Mouse (Mus musculus) induced T-regulatory cell, adult 2 months (primary cell): Measurements from ENCODE around the gene Repin1.
A peak's percentile ranks its signal among the peaks of the same experiment; 100 is the strongest.

Source experiments
- DNase-seq: peaks from one replicate; pipeline ENCODE4 v3.0.0-alpha.2; 2012; ENCODE audit warnings: low read depth

Repin1 gene

GRCm38 (mm10) chr6:48593158-48594042 lies at the start of gene Repin1, which contains the start of gene Gm44965:
Repin1 (plus strand) TSS chr6:48593883.
Gm44965 (plus strand) TSS chr6:48593941.
- peak; percentile 73 for DNase-seq

DNA sequence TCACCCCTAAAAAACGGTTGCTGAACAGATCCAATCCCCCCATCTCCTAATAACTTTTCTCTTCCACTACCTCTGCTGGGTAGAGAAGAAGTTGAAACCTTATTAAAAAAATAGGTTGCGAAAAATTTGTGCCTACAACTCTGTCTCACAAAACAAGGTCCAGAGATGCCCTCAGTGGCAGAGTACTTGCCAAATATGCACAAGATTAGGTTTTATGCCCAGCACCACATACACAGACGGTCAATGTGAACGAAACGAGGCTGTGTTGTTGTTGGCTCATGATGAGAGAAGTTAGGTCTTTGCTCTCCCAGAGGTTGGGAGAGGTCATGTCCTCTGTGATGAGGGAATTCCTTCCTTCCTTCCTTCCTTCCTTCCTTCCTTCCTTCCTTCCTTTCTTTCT lies 48.4 kb upstream of the Repin1 start:
- no peak for DNase-seq

DNA sequence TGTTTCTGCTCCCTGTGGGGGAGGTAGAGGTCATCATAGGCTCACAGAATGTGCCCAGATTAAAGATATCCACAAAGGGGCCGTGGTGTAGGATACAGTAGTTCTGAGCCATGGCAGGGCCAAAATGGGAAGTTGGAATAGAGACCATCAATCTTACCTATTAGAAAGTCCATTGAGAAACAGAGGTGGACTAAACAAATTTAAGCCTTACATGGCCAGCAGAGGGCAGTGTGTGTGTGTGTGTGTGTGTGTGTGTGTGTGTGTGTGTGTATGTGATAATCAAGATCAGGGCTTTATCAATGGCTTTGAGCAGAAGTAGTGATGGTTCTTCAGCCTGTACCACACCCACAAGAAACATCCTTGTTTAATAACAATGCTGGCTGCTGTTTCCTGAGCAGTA lies 47.4 kb upstream of the Repin1 start:
- peak; percentile 71 for DNase-seq

GRCm38 (mm10) chr6:48546858-48547257 lies 46.8 kb upstream of the Repin1 start:
- DNase-seq = no peak

DNA sequence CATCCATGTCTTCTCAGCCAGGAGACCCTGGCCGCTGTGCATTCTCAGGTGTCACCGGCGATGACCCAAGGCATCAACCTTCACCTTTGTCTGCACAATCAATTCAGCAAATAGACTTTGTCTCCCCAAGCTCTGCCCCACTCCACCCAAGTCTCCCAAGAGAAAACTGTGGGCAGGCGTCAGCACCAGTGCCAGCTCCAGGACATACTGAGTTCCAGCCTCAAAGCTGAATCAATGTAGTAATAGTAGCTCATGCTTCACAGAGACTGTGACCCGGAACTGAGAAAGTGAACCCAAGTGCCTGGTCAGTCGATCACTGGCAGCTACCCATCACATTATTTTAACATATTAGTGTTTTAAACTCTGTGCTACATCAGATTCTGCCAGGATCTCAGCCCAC lies 45.4 kb upstream of the Repin1 start:
- no peak for DNase-seq

GRCm38 (mm10) chr6:48552918-48553317 lies 40.8 kb upstream of the Repin1 start:
- DNase-seq = peak; percentile 82

GRCm38 (mm10) chr6:48553819-48554218 lies 39.9 kb upstream of the Repin1 start:
- no peak for DNase-seq

GRCm38 (mm10) chr6:48554280-48555103 lies 39.2 kb upstream of the Repin1 start, which contains the start of gene Lrrc61:
Lrrc61 (plus strand) TSS chr6:48554796.
- peak; percentile 95 for DNase-seq

- DNase-seq = peak; percentile 34
Observed at GRCm38 (mm10) chr6:48555104-48555890, 38.4 kb upstream of the Repin1 start.

GRCm38 (mm10) chr6:48555956-48556355 lies 37.7 kb upstream of the Repin1 start:
- DNase-seq = no peak

DNA sequence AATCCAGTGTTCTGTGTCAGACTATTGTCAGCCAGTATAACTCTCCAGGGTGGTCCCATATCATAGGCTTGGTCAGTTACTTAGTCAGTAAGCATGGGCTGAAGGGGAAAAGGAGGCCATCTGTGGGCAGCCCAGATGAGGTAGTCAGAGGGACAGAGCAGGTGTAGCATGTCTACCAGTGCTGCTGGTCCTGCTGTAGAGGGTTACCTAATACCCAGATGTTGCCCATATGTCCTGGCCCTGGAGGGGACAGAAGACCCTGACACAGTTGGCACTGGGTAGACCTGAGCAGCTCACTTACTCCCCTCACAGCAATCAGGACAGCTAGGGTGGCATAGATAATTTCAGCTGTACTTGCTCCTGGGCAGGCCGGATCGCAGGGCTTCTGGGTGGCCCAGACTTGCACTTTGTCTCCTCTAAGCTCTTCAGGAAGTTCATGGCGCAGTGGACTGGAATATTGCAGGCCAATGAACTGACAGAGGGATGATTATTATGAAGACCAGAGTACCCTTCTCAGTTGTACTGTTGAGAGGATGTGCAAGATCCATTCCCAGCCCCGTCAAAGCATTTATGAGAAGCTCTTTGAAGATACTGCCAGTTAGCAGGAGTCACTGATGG lies 27.9 kb upstream of the Repin1 start:
- DNase-seq = no peak

- DNase-seq = no peak
Observed at GRCm38 (mm10) chr6:48566312-48566711, 27.4 kb upstream of the Repin1 start.

- no peak for DNase-seq
Observed at GRCm38 (mm10) chr6:48568036-48568984, 25.4 kb upstream of the Repin1 start.

GRCm38 (mm10) chr6:48569065-48569807 lies 24.4 kb upstream of the Repin1 start:
- no peak for DNase-seq

- DNase-seq = no peak
Observed at GRCm38 (mm10) chr6:48572014-48572413, 21.7 kb upstream of the Repin1 start.

DNA sequence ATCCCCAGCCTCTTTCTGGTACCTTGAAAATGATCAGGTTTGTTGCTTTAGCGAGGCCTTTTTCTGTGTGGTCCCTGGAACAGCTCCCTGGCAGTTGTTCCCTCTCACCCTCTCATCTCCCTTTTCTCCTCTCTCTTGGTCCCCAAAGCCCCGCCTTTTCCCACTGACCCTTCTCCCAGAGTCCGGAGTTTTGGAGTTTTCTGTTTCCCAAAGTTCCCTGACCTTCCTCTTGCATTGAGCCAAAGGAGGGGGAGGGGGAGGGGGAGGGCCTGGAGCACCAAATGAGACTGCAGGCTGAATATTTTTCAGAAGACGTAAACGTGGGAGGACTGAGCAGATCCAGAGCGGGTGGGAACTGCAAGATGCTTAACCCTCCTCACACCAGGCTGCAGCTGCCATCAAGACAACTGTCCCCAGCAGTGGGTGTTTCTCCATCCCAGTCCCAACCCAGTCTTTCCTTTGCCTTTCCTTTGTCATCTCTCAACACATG lies 21.1 kb upstream of the Repin1 start, which contains the start of gene Rarres2:
TSS of gene Rarres2 (minus strand) at position 218 of the 490 bp plus-strand sequence.
- no peak for DNase-seq

- DNase-seq = no peak
Observed at GRCm38 (mm10) chr6:48573280-48573679, 20.4 kb upstream of the Repin1 start.

DNA sequence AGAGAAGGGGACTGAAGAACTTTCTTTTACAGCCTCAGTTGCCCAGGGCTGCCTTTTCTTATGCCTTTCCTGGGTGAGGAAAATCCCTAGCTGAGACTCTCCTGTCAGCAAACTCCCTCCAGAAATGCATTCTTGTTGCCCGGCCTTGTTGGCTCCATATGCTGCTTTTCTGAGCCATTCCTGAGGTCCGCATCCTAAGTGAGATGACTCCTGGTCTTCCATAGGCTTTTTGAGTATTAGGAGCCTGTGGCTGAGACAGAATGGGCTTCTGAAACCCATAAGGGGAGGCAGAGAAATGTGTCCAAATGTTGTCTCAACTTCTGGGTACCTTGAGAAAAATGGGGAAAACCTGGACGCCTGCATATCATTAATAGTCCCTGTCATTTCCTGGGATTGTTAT lies 19.7 kb upstream of the Repin1 start:
- no peak for DNase-seq

DNA sequence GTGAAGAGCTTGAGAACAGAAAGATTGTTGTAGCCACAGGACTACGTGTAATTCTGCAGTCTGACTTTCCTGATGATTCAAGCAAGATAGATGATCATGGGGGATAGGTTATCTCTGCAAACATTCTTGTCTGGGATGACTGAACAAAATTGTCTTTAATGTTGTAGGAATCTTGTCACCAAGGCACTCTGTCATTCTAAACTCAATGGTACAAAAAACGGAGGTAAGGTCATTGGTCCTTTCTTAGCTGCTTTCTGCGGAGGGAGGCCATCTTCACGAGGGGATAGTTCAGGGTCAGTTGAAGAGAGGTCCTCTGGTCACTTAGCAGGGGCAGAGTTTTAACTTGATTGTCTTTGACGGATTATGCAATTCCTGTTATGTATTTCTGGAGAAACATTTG lies 14.9 kb upstream of the Repin1 start:
- no peak for DNase-seq
